Comparison of ENCODE assay signal across 10 mouse cellular contexts in genomic region chr15:85043116-85043515, GRCm38 (mm10). TPM values are rescaled to one million over a fixed set of nuclear protein-coding genes. Genes with fewer than 3 reads are reported as not detected.
DNase-seq lines count a peak whose midpoint lies in the region; ATAC-seq and TF ChIP-seq lines count a peak whose summit lies in the region.
"Had no signal": no experiment of that assay in that cellular context is flagged by ENCODE, and none has a peak within 500 bp of the region (broad histone marks: within the 10 kb centered on the region; RNA-seq: fewer than 3 reads in every experiment).

No protein-coding gene starts in this region.

- peaks cover 28% of the 10 kb centered on the region for H3K36me3 ChIP-seq in embryonic facial prominence, embryonic 12.5 days
- no peaks in the 10 kb centered on the region for H3K36me3 ChIP-seq in hindbrain, embryonic 11.5 days (ENCODE audit: control insufficient read depth, insufficient read depth, low read length)
- H3K36me3 ChIP-seq in midbrain, embryonic 15.5 days (replicated peaks) = 0 out of 2 replicates have a peak, but pooled peaks cover 2% of the 10 kb centered on the region

- no peaks in the 10 kb centered on the region for H3K27me3 ChIP-seq in embryonic facial prominence, embryonic 12.5 days
- H3K27me3 ChIP-seq in hindbrain, embryonic 11.5 days (ENCODE audit: control insufficient read depth, insufficient read depth, low read length) = no peaks in the 10 kb centered on the region
- H3K27me3 ChIP-seq in midbrain, embryonic 15.5 days (replicated peaks) = no peaks in the 10 kb centered on the region
- H3K27me3 ChIP-seq: liver, embryonic 13.5 days had no signal

- TF ChIP-seq CTCF in layer of hippocampus, adult 2 months (conservative IDR thresholded peaks at IDR 0.05) = no peak

- DNase-seq in layer of hippocampus, adult 2 months (ENCODE audit: low spot score in 2 of 2) = no peak
- no peak for DNase-seq in layer of hippocampus, adult 18-20 months (ENCODE audit: low spot score in 2 of 2)
- DNase-seq in hindbrain, embryonic 11.5 days (ENCODE audit: low spot score) = no peak
- no peak for DNase-seq in cerebellum, postnatal 25 days
- no peak for DNase-seq in right cerebral cortex, postnatal 14 days
- DNase-seq in lung, adult 18-20 months = no peak
- DNase-seq: liver, embryonic 13.5 days had no signal

- H3K9me3 ChIP-seq in embryonic facial prominence, embryonic 12.5 days = no peaks in the 10 kb centered on the region
- no peaks in the 10 kb centered on the region for H3K9me3 ChIP-seq in hindbrain, embryonic 11.5 days (ENCODE audit: control insufficient read depth, low read length)
- H3K9me3 ChIP-seq in midbrain, embryonic 15.5 days = no peaks in the 10 kb centered on the region
- H3K9me3 ChIP-seq: liver, embryonic 13.5 days had no signal

- no peak for ATAC-seq in embryonic facial prominence, embryonic 12.5 days (ENCODE audit: insufficient number of reproducible peaks, insufficient read depth, low FRiP score, low TSS enrichment)
- ATAC-seq in hindbrain, embryonic 11.5 days (ENCODE audit: low FRiP score) = no peak
- ATAC-seq in midbrain, embryonic 15.5 days (replicated peaks) = no peak

- H3K27ac ChIP-seq in layer of hippocampus, adult 2 months = peak overlapping the region; percentile 95
- H3K27ac ChIP-seq in embryonic facial prominence, embryonic 12.5 days = peak overlapping the region; percentile 77
- peak overlapping the region; percentile 4; the same call in 1 of the 2 replicates for H3K27ac ChIP-seq in hindbrain, embryonic 11.5 days (ENCODE audit: low read depth, low read length)
- H3K27ac ChIP-seq in midbrain, embryonic 15.5 days = peak overlapping the region; percentile 78
- H3K27ac ChIP-seq: liver, embryonic 13.5 days had no signal

- no peak overlapping the region for H3K4me2 ChIP-seq in embryonic facial prominence, embryonic 12.5 days (replicated peaks)
- H3K4me2 ChIP-seq in hindbrain, embryonic 11.5 days (replicated peaks; ENCODE audit: low read depth, low read length) = no peak overlapping the region
- H3K4me2 ChIP-seq in midbrain, embryonic 15.5 days = no peak overlapping the region
- H3K4me2 ChIP-seq: liver, embryonic 13.5 days had no signal

- no peak overlapping the region for H3K9ac ChIP-seq in embryonic facial prominence, embryonic 12.5 days
- H3K9ac ChIP-seq in hindbrain, embryonic 11.5 days (ENCODE audit: low read depth, low read length) = no peak overlapping the region
- H3K9ac ChIP-seq in midbrain, embryonic 15.5 days = 0 out of 2 replicates have a peak overlapping the region, but pooled peaks have one; percentile 2
- H3K9ac ChIP-seq: liver, embryonic 13.5 days had no signal

- peak overlapping the region; percentile 33 for H3K4me3 ChIP-seq in layer of hippocampus, adult 2 months
- no peak overlapping the region for H3K4me3 ChIP-seq in embryonic facial prominence, embryonic 12.5 days
- H3K4me3 ChIP-seq in hindbrain, embryonic 11.5 days (ENCODE audit: low read depth, low read length) = no peak overlapping the region
- no peak overlapping the region for H3K4me3 ChIP-seq in midbrain, embryonic 15.5 days
- H3K4me3 ChIP-seq: liver, embryonic 13.5 days had no signal

- peaks cover 25% of the 10 kb centered on the region for H3K4me1 ChIP-seq in embryonic facial prominence, embryonic 12.5 days
- peaks cover 3% of the 10 kb centered on the region for H3K4me1 ChIP-seq in hindbrain, embryonic 11.5 days (replicated peaks; ENCODE audit: control insufficient read depth, insufficient read depth, low read length)
- H3K4me1 ChIP-seq in midbrain, embryonic 15.5 days = peaks cover 38% of the 10 kb centered on the region

- 47% methylated on average over 5 of the region's 5 CpGs for WGBS in embryonic facial prominence, embryonic 12.5 days
- WGBS in hindbrain, embryonic 11.5 days = 66% methylated on average over 5 of the region's 5 CpGs
- 53% methylated on average over 5 of the region's 5 CpGs for WGBS in midbrain, embryonic 15.5 days

RNA-seq across cellular contexts. Expression of gene Fam118a, which starts 14.4 kb away (rescaled TPM):
- total RNA-seq in layer of hippocampus, adult 2 months (2021) = 10 to 100 TPM; 26.9 to 35.9 TPM
- total RNA-seq in layer of hippocampus, adult 18-20 months (2021) = 10 to 100 TPM; 29.9 to 35.2 TPM
- 24.2 and 24.5 TPM in 2 replicates for polyA plus RNA-seq in embryonic facial prominence, embryonic 12.5 days (2016; fragmentation: Nextera tagmentation; extraction: Ambion mirVana)
- 27.8 and 29.5 TPM in 2 replicates for polyA plus RNA-seq in hindbrain, embryonic 11.5 days (2014; fragmentation: Nextera tagmentation; extraction: Ambion mirVana)
- 30.6 and 31.7 TPM in 2 replicates for polyA plus RNA-seq in midbrain, embryonic 15.5 days (2015; fragmentation: Nextera tagmentation; extraction: Ambion mirVana)

RNA-seq across cellular contexts. Expression of gene Upk3a, which starts 26.2 kb away (rescaled TPM):
- not detected for total RNA-seq in layer of hippocampus, adult 2 months (2021)
- total RNA-seq in layer of hippocampus, adult 18-20 months (2021) = under 1 TPM in 1 of 2 experiments, not detected in 1; 0.40 TPM
- polyA plus RNA-seq in embryonic facial prominence, embryonic 12.5 days (2016; fragmentation: Nextera tagmentation; extraction: Ambion mirVana) = 0.34 and 0.35 TPM in 2 replicates
- not detected in 2 replicates for polyA plus RNA-seq in hindbrain, embryonic 11.5 days (2014; fragmentation: Nextera tagmentation; extraction: Ambion mirVana)
- 0.83 and 1.2 TPM in 2 replicates for polyA plus RNA-seq in midbrain, embryonic 15.5 days (2015; fragmentation: Nextera tagmentation; extraction: Ambion mirVana)
- total RNA-seq: gastrocnemius, postnatal 36 days had no signal
- polyA plus RNA-seq: liver, embryonic 13.5 days had no signal

RNA-seq across cellular contexts. Expression of gene 5031439G07Rik, which starts 54.8 kb away (rescaled TPM):
- 10 to 100 TPM; 85.0 to 95.0 TPM for total RNA-seq in layer of hippocampus, adult 2 months (2021)
- total RNA-seq in layer of hippocampus, adult 18-20 months (2021) = 100 to 1,000 TPM in 1 of 2 experiments, 10 to 100 TPM in 1; 97.0 to 102 TPM
- polyA plus RNA-seq in embryonic facial prominence, embryonic 12.5 days (2016; fragmentation: Nextera tagmentation; extraction: Ambion mirVana) = 10.7 and 12.3 TPM in 2 replicates
- 11.8 and 12.9 TPM in 2 replicates for polyA plus RNA-seq in hindbrain, embryonic 11.5 days (2014; fragmentation: Nextera tagmentation; extraction: Ambion mirVana)
- 28.4 and 33.9 TPM in 2 replicates for polyA plus RNA-seq in midbrain, embryonic 15.5 days (2015; fragmentation: Nextera tagmentation; extraction: Ambion mirVana)

Comparison
In these comparisons a context has a peak if more than half of its experiments do, and no peak if none do; other contexts are left out.
1. H3K27ac ChIP-seq: peak in every context shown above with its lines; median percentile 95 in layer of hippocampus, adult 2 months; 78 in midbrain, embryonic 15.5 days; 77 in embryonic facial prominence, embryonic 12.5 days; 4 in hindbrain, embryonic 11.5 days.